Mouse (Mus musculus) ES-E14 (cell line): ENCODE results near the gene Zfp518b. TPM values are rescaled to one million over a fixed set of nuclear protein-coding genes. Genes with fewer than 3 reads are reported as not detected.
A peak's percentile ranks its signal among the peaks of the same experiment; 100 is the strongest.

Experiments
- DNase-seq: peaks from one replicate; pipeline ENCODE4 v3.0.0-alpha.2; 2013; ENCODE audit warnings: low read depth, low spot score
- H3K27ac ChIP-seq: 2 replicates; pipeline ENCODE4 v1.5.1; 2012; ENCODE audit warnings: low read depth, mild to moderate bottlenecking, low read length, moderate library complexity, mixed read lengths; ENCODE audit not compliant: poor library complexity, insufficient read depth, severe bottlenecking
- H3K36me3 ChIP-seq: 2 replicates; pipeline ENCODE4 v1.6.1; 2012; ENCODE audit warnings: mild to moderate bottlenecking, low read length, moderate library complexity, mixed read lengths; ENCODE audit not compliant: control insufficient read depth, poor library complexity, insufficient read depth, severe bottlenecking
- H3K4me1 ChIP-seq, 2 experiments: fragments of 150-350 bp in 1 of 2; sonication (generic) in 1 of 2; 2 replicates each; pipeline ENCODE4 v1.6.1; 2012; ENCODE audit warnings: low read length in 2 of 2, mild to moderate bottlenecking in 1 of 2, mixed read lengths in 1 of 2; ENCODE audit not compliant: control insufficient read depth in 2 of 2, insufficient read depth in 2 of 2, poor library complexity in 1 of 2
- H3K4me3 ChIP-seq, 2 experiments: fragments of 150-350 bp in 1 of 2; sonication (generic) in 1 of 2; 2 replicates each; pipeline ENCODE4 v1.5.1; 2012; ENCODE audit warnings: low read length in 2 of 2, low read depth in 1 of 2, mild to moderate bottlenecking in 1 of 2, mixed read lengths in 1 of 2; ENCODE audit not compliant: insufficient read depth in 1 of 2, poor library complexity in 1 of 2, severe bottlenecking in 1 of 2
- H3K9ac ChIP-seq: 2 replicates; pipeline ENCODE4 v1.6.1; 2012; ENCODE audit warnings: low read depth, mild to moderate bottlenecking, low read length, mixed read lengths; ENCODE audit not compliant: poor library complexity, insufficient read depth, severe bottlenecking
- H3K9me3 ChIP-seq: fragments of 150-350 bp; sonication (generic); 2 replicates; pipeline ENCODE4 v1.6.1; 2012; ENCODE audit warnings: low read depth, mild to moderate bottlenecking, low read length; ENCODE audit not compliant: control insufficient read depth, insufficient read depth
- CHD2 ChIP-seq: IDR thresholded peaks from 2 replicates; pipeline ENCODE4 v1.6.1; 2014; ENCODE audit warnings: mild to moderate bottlenecking, low read depth, low read length, inconsistent platforms
- HCFC1 ChIP-seq: IDR thresholded peaks from 2 replicates; pipeline ENCODE4 v1.6.1; 2012; ENCODE audit warnings: low read length, inconsistent platforms, borderline replicate concordance; ENCODE audit not compliant: insufficient read depth
- MAFK ChIP-seq: IDR thresholded peaks from 2 replicates; pipeline ENCODE4 v1.6.1; 2014; ENCODE audit warnings: mild to moderate bottlenecking, low read depth, low read length, inconsistent platforms; ENCODE audit not compliant: insufficient read depth
- ZC3H11A ChIP-seq: IDR thresholded peaks from 2 replicates; pipeline ENCODE4 v1.6.1; 2012; ENCODE audit warnings: low read depth, mild to moderate bottlenecking, inconsistent platforms, low read length, borderline replicate concordance
- ZNF384 ChIP-seq: IDR thresholded peaks from 2 replicates; pipeline ENCODE4 v1.6.1; 2012; ENCODE audit warnings: low read depth, low read length, inconsistent platforms
- in situ Hi-C, 2 experiments: fragments of 600-800 bp; cut with MboI; formaldehyde crosslinking; loops; one replicate each; pipeline ENCODE4 v1.15.1; 2025; ENCODE audit warnings: low sequenced_read_pairs in 2 of 2, inconsistent platforms in 1 of 2; ENCODE audit not compliant: unreplicated experiment in 2 of 2
- total RNA-seq: library from RNA; depleted of rRNA; stranded (reverse); fragments of 300-350 nt; gene quantifications from 2 replicates; pipeline ENCODE4 v1.2.3, GENCODE M21; 2012

Gene Zfp518b
- total RNA-seq, 1 experiment = 31.0 TPM

GRCm38 (mm10) chr5:38692859-38693258, 8.2 kb upstream of the Zfp518b start:
- Histone ChIP-seq H3K27ac (no peak overlapping the region), H3K4me3 (no peak overlapping the region), H3K9me3 (no peaks in the 10 kb centered on the region), H3K36me3 (no peaks in the 10 kb centered on the region), H3K9ac (no peak overlapping the region), H3K4me1 (peaks cover 12 to 17% of the 10 kb centered on the region in 2 experiments)
- no peak for DNase-seq
- in situ Hi-C loops = no loop called here
- TF ChIP-seq MAFK = no peak
- no peak for TF ChIP-seq HCFC1
- TF ChIP-seq ZNF384 = no peak
- no peak for TF ChIP-seq ZC3H11A
- TF ChIP-seq CHD2 = no peak

GRCm38 (mm10) chr5:38689186-38689585, 4.6 kb upstream of the Zfp518b start:
- no peaks in the 10 kb centered on the region for H3K9me3 ChIP-seq
- in situ Hi-C loops = no loop called here
- no peaks in the 10 kb centered on the region for H3K36me3 ChIP-seq
- H3K9ac ChIP-seq = no peak overlapping the region
- TF ChIP-seq ZC3H11A (no peak), CHD2 (no peak), HCFC1 (no peak), MAFK (no peak)
- H3K4me1 ChIP-seq = peaks cover 5 to 17% of the 10 kb centered on the region in 2 experiments
- no peak overlapping the region for H3K27ac ChIP-seq
- no peak for DNase-seq
- H3K4me3 ChIP-seq = no peak overlapping the region

- Histone ChIP-seq H3K36me3 (peaks cover 3% of the 10 kb centered on the region; the same call in 1 of the 2 replicates), H3K4me1 (peaks cover 11 to 21% of the 10 kb centered on the region in 2 experiments), H3K4me3 (no peak overlapping the region), H3K27ac (no peak overlapping the region), H3K9ac (no peak overlapping the region), H3K9me3 (no peaks in the 10 kb centered on the region)
- in situ Hi-C loops = no loop called here
- TF ChIP-seq CHD2 (no peak), HCFC1 (no peak), ZNF384 (no peak), ZC3H11A (no peak), MAFK (no peak)
- no peak for DNase-seq
Observed at GRCm38 (mm10) chr5:38687694-38688093, 3.1 kb upstream of the Zfp518b start.

GRCm38 (mm10) chr5:38658836-38659235, 25.8 kb downstream of the Zfp518b start:
- Histone ChIP-seq H3K4me3 (no peak overlapping the region), H3K27ac (peak overlapping the region; percentile 96), H3K36me3 (no peaks in the 10 kb centered on the region), H3K4me1 (peaks cover 6 to 11% of the 10 kb centered on the region in 2 experiments), H3K9ac (no peak overlapping the region), H3K9me3 (no peaks in the 10 kb centered on the region)
- TF ChIP-seq HCFC1 (no peak), ZC3H11A (no peak), MAFK (no peak), CHD2 (no peak), ZNF384 (no peak)
- peak; percentile 47 for DNase-seq
- in situ Hi-C loops = no loop called here

GRCm38 (mm10) chr5:38656204-38656603, 28.4 kb downstream of the Zfp518b start:
- Histone ChIP-seq H3K4me3 (peak overlapping the region; percentile 35 to 58), H3K27ac (peak overlapping the region; percentile 89; the same call in 1 of the 2 replicates), H3K9ac (peak overlapping the region; percentile 43; the same call in 1 of the 2 replicates), H3K36me3 (no peaks in the 10 kb centered on the region), H3K9me3 (no peaks in the 10 kb centered on the region), H3K4me1 (peaks cover 12 to 14% of the 10 kb centered on the region in 2 experiments)
- in situ Hi-C loops = no loop called here
- DNase-seq = peak; percentile 65
- TF ChIP-seq ZC3H11A = no peak
- TF ChIP-seq HCFC1 = no peak
- no peak for TF ChIP-seq MAFK
- no peak for TF ChIP-seq CHD2
- no peak for TF ChIP-seq ZNF384
